Mouse (Mus musculus) embryo, embryonic 11.5 days (tissue): ENCODE measurements around the gene Fndc3b.

Experiments used
- DNase-seq: peaks from one replicate; pipeline ENCODE4 v3.0.0-alpha.2; 2012; ENCODE audit warnings: low read depth, low spot score

The Fndc3b gene

GRCm38 (mm10) chr3:27670416-27670815 lies 40.7 kb downstream of the Fndc3b start:
- no peak for DNase-seq

- no peak for DNase-seq
Observed at GRCm38 (mm10) chr3:27667280-27667679, 43.8 kb downstream of the Fndc3b start.

- no peak for DNase-seq
Observed at GRCm38 (mm10) chr3:27665338-27665737, 45.8 kb downstream of the Fndc3b start.

GRCm38 (mm10) chr3:27663221-27663620 lies 47.9 kb downstream of the Fndc3b start:
- DNase-seq = no peak

- DNase-seq = no peak
Observed at GRCm38 (mm10) chr3:27658198-27658763, 52.8 kb downstream of the Fndc3b start.

GRCm38 (mm10) chr3:27656764-27657390 lies 54.2 kb downstream of the Fndc3b start:
- no peak for DNase-seq

GRCm38 (mm10) chr3:27655673-27656072 lies 55.4 kb downstream of the Fndc3b start:
- no peak for DNase-seq

GRCm38 (mm10) chr3:27655042-27655441 lies 56.1 kb downstream of the Fndc3b start:
- DNase-seq = no peak

- no peak for DNase-seq
Observed at GRCm38 (mm10) chr3:27652451-27653011, 58.6 kb downstream of the Fndc3b start.

- DNase-seq = no peak
Observed at GRCm38 (mm10) chr3:27651731-27652130, 59.4 kb downstream of the Fndc3b start.

GRCm38 (mm10) chr3:27650083-27650482 lies 61.0 kb downstream of the Fndc3b start:
- no peak for DNase-seq

GRCm38 (mm10) chr3:27649316-27649715 lies 61.8 kb downstream of the Fndc3b start:
- no peak for DNase-seq

- no peak for DNase-seq
Observed at GRCm38 (mm10) chr3:27642381-27642780, 68.7 kb downstream of the Fndc3b start.

- no peak for DNase-seq
Observed at GRCm38 (mm10) chr3:27639701-27640100, 71.4 kb downstream of the Fndc3b start.

- DNase-seq = no peak
Observed at GRCm38 (mm10) chr3:27637046-27637661, 74.0 kb downstream of the Fndc3b start.

GRCm38 (mm10) chr3:27635776-27636175 lies 75.3 kb downstream of the Fndc3b start:
- no peak for DNase-seq

GRCm38 (mm10) chr3:27632880-27633279 lies 78.2 kb downstream of the Fndc3b start:
- DNase-seq = no peak

GRCm38 (mm10) chr3:27631112-27631511 lies 80.0 kb downstream of the Fndc3b start:
- no peak for DNase-seq

GRCm38 (mm10) chr3:27629716-27630115 lies 81.4 kb downstream of the Fndc3b start:
- DNase-seq = no peak

GRCm38 (mm10) chr3:27626301-27626700 lies 84.8 kb downstream of the Fndc3b start:
- DNase-seq = no peak

- no peak for DNase-seq
Observed at GRCm38 (mm10) chr3:27625592-27625985, 85.5 kb downstream of the Fndc3b start.

- no peak for DNase-seq
Observed at GRCm38 (mm10) chr3:27624974-27625591, 86.0 kb downstream of the Fndc3b start.
